Comparison of ENCODE assay signal across 9 mouse cellular contexts in genomic region chr11:88288805-88289340, GRCm38 (mm10). TPM values are rescaled to one million over a fixed set of nuclear protein-coding genes. Genes with fewer than 3 reads are reported as not detected.
A peak's percentile ranks its signal among the peaks of the same experiment; 100 is the strongest.
DNase-seq lines count a peak whose midpoint lies in the region; ATAC-seq and TF ChIP-seq lines count a peak whose summit lies in the region.
"Had no signal": no experiment of that assay in that cellular context is flagged by ENCODE, and none has a peak within 500 bp of the region (broad histone marks: within the 10 kb centered on the region; RNA-seq: fewer than 3 reads in every experiment).

No protein-coding gene starts in this region.

- H3K9ac ChIP-seq in kidney, embryonic 15.5 days: 0 out of 2 replicates have a peak overlapping the region, but pooled peaks have one; percentile 14
- no peak overlapping the region for H3K9ac ChIP-seq in forebrain, embryonic 15.5 days (replicated peaks)
- 0 out of 2 replicates have a peak overlapping the region, but pooled peaks have one; percentile 30 for H3K9ac ChIP-seq in midbrain, embryonic 13.5 days (replicated peaks)

- H3K9me3 ChIP-seq in kidney, embryonic 15.5 days (replicated peaks): no peaks in the 10 kb centered on the region
- no peaks in the 10 kb centered on the region for H3K9me3 ChIP-seq in forebrain, embryonic 15.5 days
- H3K9me3 ChIP-seq in midbrain, embryonic 13.5 days: no peaks in the 10 kb centered on the region

- H3K4me2 ChIP-seq in kidney, embryonic 15.5 days: peak overlapping the region; percentile 33
- peak overlapping the region; percentile 13; the same call in 1 of the 2 replicates for H3K4me2 ChIP-seq in forebrain, embryonic 15.5 days (replicated peaks)
- H3K4me2 ChIP-seq in midbrain, embryonic 13.5 days (replicated peaks): no peak overlapping the region

- peak overlapping the region; percentile 9 for H3K27ac ChIP-seq in kidney, embryonic 15.5 days
- peak overlapping the region; percentile 73 for H3K27ac ChIP-seq in forebrain, embryonic 15.5 days (replicated peaks)
- peak overlapping the region; percentile 59; the same call in 1 of the 2 replicates for H3K27ac ChIP-seq in midbrain, embryonic 13.5 days

- H3K4me3 ChIP-seq in kidney, embryonic 15.5 days (replicated peaks): no peak overlapping the region
- H3K4me3 ChIP-seq in forebrain, embryonic 15.5 days: no peak overlapping the region
- no peak overlapping the region for H3K4me3 ChIP-seq in midbrain, embryonic 13.5 days (replicated peaks)

- peak; percentile 35; the same call in 1 of the 2 replicates for ATAC-seq in kidney, embryonic 15.5 days (replicated peaks; ENCODE audit: low FRiP score)
- ATAC-seq in forebrain, embryonic 15.5 days (replicated peaks): peak; percentile 58
- 0 out of 2 replicates have a peak, but pooled peaks have one; percentile 20 for ATAC-seq in midbrain, embryonic 13.5 days
- ATAC-seq: inflammation-experienced regulatory T-cells, adult 6 months had no signal

- no peak for TF ChIP-seq POLR2A in brain, embryonic 14.5 days (IDR thresholded peaks at IDR 0.05; ENCODE audit: borderline replicate concordance, extremely low read depth, insufficient read depth, insufficient read length, poor library complexity, severe bottlenecking)

- peak; percentile 51; the same call in 1 of the 2 replicates for TF ChIP-seq CTCF in brain, embryonic 14.5 days (IDR thresholded peaks at IDR 0.05; ENCODE audit: borderline replicate concordance, extremely low read depth, insufficient read depth, insufficient read length)

- peaks cover 17% of the 10 kb centered on the region for H3K27me3 ChIP-seq in kidney, embryonic 15.5 days
- H3K27me3 ChIP-seq in forebrain, embryonic 15.5 days: no peaks in the 10 kb centered on the region
- no peaks in the 10 kb centered on the region for H3K27me3 ChIP-seq in midbrain, embryonic 13.5 days

- no peak for DNase-seq in kidney, adult 8-10 months
- DNase-seq in brain, embryonic 14.5 days (ENCODE audit: low read depth): peak; percentile 76
- no peak for DNase-seq in left cerebral cortex, adult 9 months (ENCODE audit: low spot score in 2 of 2)
- DNase-seq in right cerebral cortex, postnatal 4 days: no peak
- DNase-seq: lung, postnatal 4 days had no signal

- H3K36me3 ChIP-seq in kidney, embryonic 15.5 days: no peaks in the 10 kb centered on the region
- H3K36me3 ChIP-seq in forebrain, embryonic 15.5 days: no peaks in the 10 kb centered on the region
- H3K36me3 ChIP-seq in midbrain, embryonic 13.5 days: no peaks in the 10 kb centered on the region

- 28% methylated on average over 12 of the region's 12 CpGs for WGBS in kidney, embryonic 15.5 days
- WGBS in forebrain, embryonic 15.5 days: 46% methylated on average over 12 of the region's 12 CpGs
- WGBS in midbrain, embryonic 13.5 days: 66% methylated on average over 12 of the region's 12 CpGs

- H3K4me1 ChIP-seq in kidney, embryonic 15.5 days: peaks cover 31% of the 10 kb centered on the region
- peaks cover 20% of the 10 kb centered on the region for H3K4me1 ChIP-seq in forebrain, embryonic 15.5 days
- peaks cover 38% of the 10 kb centered on the region for H3K4me1 ChIP-seq in midbrain, embryonic 13.5 days (replicated peaks)

RNA-seq across cellular contexts. Expression of gene Ccdc182, which starts 5.0 kb away (rescaled TPM):
- polyA plus RNA-seq in kidney, embryonic 15.5 days (2015; fragmentation: Nextera tagmentation; extraction: Ambion mirVana): 3.1 and 3.7 TPM in 2 replicates
- polyA plus RNA-seq in brain, embryonic 14.5 days (2012; rRNA removed): 0.20 and 0.30 TPM in 2 replicates
- polyA plus RNA-seq in forebrain, embryonic 15.5 days (2015; fragmentation: Nextera tagmentation; extraction: Ambion mirVana): 0.23 TPM in 1 of 2 replicates, not detected in the other
- polyA plus RNA-seq in midbrain, embryonic 13.5 days (2015; fragmentation: Nextera tagmentation; extraction: Ambion mirVana): 0.82 and 1.6 TPM in 2 replicates
- polyA plus RNA-seq: inflammation-experienced regulatory T-cells, adult 6 months had no signal

Comparison
In these comparisons a context has a peak if more than half of its experiments do, and no peak if none do; other contexts are left out.
1. H3K27ac ChIP-seq: peak in every context shown above with its lines; median percentile 73 in forebrain, embryonic 15.5 days; 59 in midbrain, embryonic 13.5 days; 9 in kidney, embryonic 15.5 days.